ENCODE assay signal across 28 mouse cellular contexts in genomic region chr9:18226644-18227043, GRCm38 (mm10).
A peak's percentile ranks its signal among the peaks of the same experiment; 100 is the strongest.
DNase-seq lines count a peak whose midpoint lies in the region; ATAC-seq and TF ChIP-seq lines count a peak whose summit lies in the region.
"Had no signal": no experiment of that assay in that cellular context is flagged by ENCODE, and none has a peak within 500 bp of the region (broad histone marks: within the 10 kb centered on the region; RNA-seq: fewer than 3 reads in every experiment).

No protein-coding gene starts in this region.

- TF ChIP-seq CTCF in liver, postnatal 0 days (IDR thresholded peaks at IDR 0.05; ENCODE audit: low read depth): no peak
- no peak for TF ChIP-seq CTCF in MEL (IDR thresholded peaks at IDR 0.05 in 2 of 3, conservative IDR thresholded peaks at IDR 0.05 in 1 of 3; ENCODE audit: control insufficient read depth in 1 of 3, insufficient read depth in 1 of 3, low read depth in 2 of 3, low read length in 3 of 3, poor library complexity in 1 of 3, severe bottlenecking in 1 of 3)
- no peak for TF ChIP-seq CTCF in liver, embryonic 14.5 days (IDR thresholded peaks at IDR 0.05; ENCODE audit: low read depth)

- H3K9ac ChIP-seq in liver, embryonic 11.5 days (ENCODE audit: low read depth, low read length): no peak overlapping the region
- no peak overlapping the region for H3K9ac ChIP-seq in liver, postnatal 0 days (replicated peaks)
- no peak overlapping the region for H3K9ac ChIP-seq in MEL (ENCODE audit: control insufficient read depth, low read depth, low read length, poor library complexity, severe bottlenecking)
- no peak overlapping the region for H3K9ac ChIP-seq in liver, embryonic 14.5 days (replicated peaks)
- H3K9ac ChIP-seq: embryonic facial prominence, embryonic 13.5 days; embryonic facial prominence, embryonic 15.5 days; forebrain, embryonic 12.5 days; forebrain, postnatal 0 days had no signal

- TF ChIP-seq EP300 in liver, postnatal 0 days (IDR thresholded peaks at IDR 0.05; ENCODE audit: low read depth): no peak
- peak; percentile 96 to 97 for TF ChIP-seq EP300 in MEL (IDR thresholded peaks at IDR 0.05; ENCODE audit: low read depth in 1 of 2, low read length in 2 of 2)
- peak; percentile 18; the same call in 1 of the 2 replicates for TF ChIP-seq EP300 in liver, embryonic 14.5 days (IDR thresholded peaks at IDR 0.05; ENCODE audit: low read depth)

- DNase-seq in liver, embryonic 11.5 days (ENCODE audit: low spot score): no peak
- DNase-seq in liver, postnatal 0 days: no peak
- DNase-seq in MEL (ENCODE audit: low read depth, low spot score): peak; percentile 69
- DNase-seq in liver, embryonic 14.5 days (ENCODE audit: low read depth in 3 of 3, low spot score in 3 of 3): no peak
- DNase-seq in embryo, embryonic 10.5 days (ENCODE audit: low spot score): no peak
- DNase-seq in frontal cortex, postnatal 25 days (ENCODE audit: low spot score in 2 of 2): no peak
- no peak for DNase-seq in cerebellum, adult 18-20 months
- DNase-seq: adrenal gland, adult 2 months; adrenal gland, postnatal 10 days; adrenal gland, postnatal 25 days; B cell, adult 2 months; cerebellum, adult 11 months; cerebellum, adult 2 months; cerebellum, adult 9-10 months; cerebellum, postnatal 10 days; cerebellum, postnatal 25 days; embryo, embryonic 11 days; forebrain, postnatal 0 days had no signal

- H3K4me2 ChIP-seq in liver, embryonic 11.5 days: no peak overlapping the region
- H3K4me2 ChIP-seq in liver, postnatal 0 days (ENCODE audit: low read depth, low read length): no peak overlapping the region
- no peak overlapping the region for H3K4me2 ChIP-seq in liver, embryonic 14.5 days (ENCODE audit: low read depth)
- H3K4me2 ChIP-seq: embryonic facial prominence, embryonic 13.5 days; embryonic facial prominence, embryonic 15.5 days; forebrain, embryonic 12.5 days had no signal

- TF ChIP-seq POLR2A in MEL (IDR thresholded peaks at IDR 0.05; ENCODE audit: control insufficient read depth in 1 of 2, insufficient read depth in 1 of 2, low read depth in 1 of 2, low read length in 2 of 2, poor library complexity in 1 of 2): no peak

- 0 out of 2 replicates have a peak, but pooled peaks have one; percentile 15 for ATAC-seq in liver, embryonic 11.5 days (replicated peaks; ENCODE audit: low FRiP score)
- no peak for ATAC-seq in liver, postnatal 0 days
- peak; percentile 23; the same call in 1 of the 2 replicates for ATAC-seq in liver, embryonic 14.5 days (ENCODE audit: insufficient read depth)
- ATAC-seq in megakaryocyte progenitor cell, adult 5-6 weeks (replicated peaks; ENCODE audit: poor library complexity): peak; percentile 60; the same call in 1 of the 2 replicates
- ATAC-seq: CD4-positive, CD25-positive, alpha-beta regulatory T cell, adult 4 months; forebrain, embryonic 14.5 days; forebrain, postnatal 0 days had no signal

- no peak for TF ChIP-seq RAD21 in MEL (IDR thresholded peaks at IDR 0.05; ENCODE audit: low read depth, low read length)

- no peaks in the 10 kb centered on the region for H3K4me1 ChIP-seq in liver, embryonic 11.5 days (replicated peaks; ENCODE audit: control insufficient read depth, insufficient read depth, low read length)
- no peaks in the 10 kb centered on the region for H3K4me1 ChIP-seq in liver, postnatal 0 days (ENCODE audit: insufficient read depth)
- H3K4me1 ChIP-seq in MEL (ENCODE audit: control insufficient read depth in 1 of 2, insufficient read depth in 2 of 2, low read length in 2 of 2): peaks cover 3 to 18% of the 10 kb centered on the region in 2 experiments; a peak in 2 of 4 replicates
- no peaks in the 10 kb centered on the region for H3K4me1 ChIP-seq in liver, embryonic 14.5 days (replicated peaks; ENCODE audit: control insufficient read depth in 2 of 2, insufficient read depth in 2 of 2, low read length in 1 of 2)
- H3K4me1 ChIP-seq: embryonic facial prominence, embryonic 13.5 days; embryonic facial prominence, embryonic 15.5 days; forebrain, embryonic 10.5 days; forebrain, embryonic 12.5 days had no signal

- no peaks in the 10 kb centered on the region for H3K36me3 ChIP-seq in liver, embryonic 11.5 days (ENCODE audit: control insufficient read depth, insufficient read depth, low read length)
- H3K36me3 ChIP-seq in liver, postnatal 0 days (replicated peaks; ENCODE audit: insufficient read depth, low read length): no peaks in the 10 kb centered on the region
- H3K36me3 ChIP-seq in MEL (ENCODE audit: control insufficient read depth in 1 of 2, insufficient read depth in 2 of 2, low read length in 2 of 2): peaks cover 0 to 14% of the 10 kb centered on the region in 2 experiments; a peak in 2 of 4 replicates
- H3K36me3 ChIP-seq in liver, embryonic 14.5 days (replicated peaks; ENCODE audit: control insufficient read depth, insufficient read depth, low read depth): no peaks in the 10 kb centered on the region
- H3K36me3 ChIP-seq: embryonic facial prominence, embryonic 13.5 days; embryonic facial prominence, embryonic 15.5 days; forebrain, embryonic 10.5 days; forebrain, embryonic 12.5 days; G1E had no signal

- H3K27ac ChIP-seq in liver, embryonic 11.5 days (ENCODE audit: low read depth, low read length): no peak overlapping the region
- no peak overlapping the region for H3K27ac ChIP-seq in liver, postnatal 0 days (ENCODE audit: low read depth)
- H3K27ac ChIP-seq in MEL (ENCODE audit: control insufficient read depth, low read depth, low read length): peak overlapping the region; percentile 7; the same call in 1 of the 2 replicates
- no peak overlapping the region for H3K27ac ChIP-seq in liver, embryonic 14.5 days
- H3K27ac ChIP-seq: embryonic facial prominence, embryonic 13.5 days; embryonic facial prominence, embryonic 15.5 days; forebrain, embryonic 10.5 days; forebrain, embryonic 12.5 days had no signal

- no peaks in the 10 kb centered on the region for H3K79me2 ChIP-seq in MEL (ENCODE audit: control insufficient read depth, insufficient read depth, low read length, poor library complexity)

- no peak overlapping the region for H3K4me3 ChIP-seq in liver, embryonic 11.5 days (ENCODE audit: low read depth, low read length)
- no peak overlapping the region for H3K4me3 ChIP-seq in liver, postnatal 0 days (ENCODE audit: low read depth, low read length)
- peak overlapping the region in 1 of 2 experiments; percentile 87; a peak in 3 of 4 replicates for H3K4me3 ChIP-seq in MEL (ENCODE audit: control insufficient read depth in 1 of 2, insufficient read depth in 1 of 2, low read depth in 2 of 2, low read length in 2 of 2)
- H3K4me3 ChIP-seq in liver, embryonic 14.5 days (ENCODE audit: insufficient read depth in 1 of 2, low read depth in 2 of 2, low read length in 2 of 2): no peak overlapping the region
- H3K4me3 ChIP-seq: embryonic facial prominence, embryonic 13.5 days; embryonic facial prominence, embryonic 15.5 days; erythroblast, embryonic 14.5 days; forebrain, embryonic 10.5 days; forebrain, embryonic 12.5 days had no signal

- H3K9me3 ChIP-seq in liver, embryonic 11.5 days (ENCODE audit: control insufficient read depth, low read length): no peaks in the 10 kb centered on the region; the same call in 1 of the 2 replicates
- H3K9me3 ChIP-seq in liver, postnatal 0 days (ENCODE audit: low read length): no peaks in the 10 kb centered on the region
- H3K9me3 ChIP-seq in MEL (replicated peaks; ENCODE audit: insufficient read depth, low read length): no peaks in the 10 kb centered on the region
- no peaks in the 10 kb centered on the region for H3K9me3 ChIP-seq in liver, embryonic 14.5 days (ENCODE audit: control insufficient read depth, low read length)
- H3K9me3 ChIP-seq: embryonic facial prominence, embryonic 15.5 days; forebrain, embryonic 12.5 days; G1E had no signal

- H3K27me3 ChIP-seq in liver, embryonic 11.5 days (replicated peaks; ENCODE audit: control insufficient read depth, insufficient read depth, low read length): no peaks in the 10 kb centered on the region
- no peaks in the 10 kb centered on the region for H3K27me3 ChIP-seq in liver, postnatal 0 days (ENCODE audit: insufficient read depth, low read length)
- H3K27me3 ChIP-seq in MEL (ENCODE audit: control insufficient read depth in 1 of 2, insufficient read depth in 2 of 2, low read length in 2 of 2): no peaks in the 10 kb centered on the region; a peak in 2 of 4 replicates
- no peaks in the 10 kb centered on the region for H3K27me3 ChIP-seq in liver, embryonic 14.5 days (ENCODE audit: control insufficient read depth, insufficient read depth, low read length)
- H3K27me3 ChIP-seq: CH12.LX; embryonic facial prominence, embryonic 13.5 days; embryonic facial prominence, embryonic 15.5 days; forebrain, embryonic 12.5 days had no signal

TF ChIP-seq in MEL, 35 proteins besides CTCF, POLR2A, EP300 and RAD21 (continues in another document):
- TF ChIP-seq MAFK (IDR thresholded peaks at IDR 0.05; ENCODE audit: borderline replicate concordance, low read depth, low read length) (peak; percentile 69; the same call in 1 of the 2 replicates), SIN3A (IDR thresholded peaks at IDR 0.05; ENCODE audit: low read length) (peak; percentile 76; the same call in 1 of the 2 replicates), BHLHE40 (IDR thresholded peaks at IDR 0.05; ENCODE audit: borderline replicate concordance, low read depth, low read length) (peak; percentile 43), TCF12 (IDR thresholded peaks at IDR 0.05; ENCODE audit: low read depth, low read length) (peak; percentile 98), ZKSCAN1 (IDR thresholded peaks at IDR 0.05; ENCODE audit: low read depth, low read length) (no peak), USF2 (IDR thresholded peaks at IDR 0.05; ENCODE audit: borderline replicate concordance in 1 of 2, insufficient read depth in 1 of 2, low read depth in 1 of 2, low read length in 2 of 2) (no peak), UBTF (IDR thresholded peaks at IDR 0.05; ENCODE audit: borderline replicate concordance, insufficient read depth, low read depth, low read length) (no peak), JUND (IDR thresholded peaks at IDR 0.05; ENCODE audit: low read depth, low read length) (no peak), TBP (IDR thresholded peaks at IDR 0.05; ENCODE audit: low read depth, low read length) (0 out of 2 replicates have a peak, but pooled peaks have one; percentile 28), GABPA (IDR thresholded peaks at IDR 0.05; ENCODE audit: low read depth, low read length) (no peak), ZNF384 (IDR thresholded peaks at IDR 0.05; ENCODE audit: low read depth, low read length) (no peak), TAL1 (IDR thresholded peaks at IDR 0.05; ENCODE audit: low read length) (no peak; the same call in 1 of the 2 replicates), RCOR1 (IDR thresholded peaks at IDR 0.05; ENCODE audit: low read depth, low read length) (peak; percentile 84), HCFC1 (IDR thresholded peaks at IDR 0.05; ENCODE audit: low read depth, low read length) (no peak), GATA1 (IDR thresholded peaks at IDR 0.05; ENCODE audit: low read depth, low read length) (peak; percentile 94), POLR2AphosphoS2 (IDR thresholded peaks at IDR 0.05; ENCODE audit: low read length) (0 out of 2 replicates have a peak, but pooled peaks have one; percentile 33), MXI1 (IDR thresholded peaks at IDR 0.05; ENCODE audit: low read depth, low read length) (peak; percentile 37; the same call in 1 of the 2 replicates), USF1 (IDR thresholded peaks at IDR 0.05; ENCODE audit: low read depth, low read length) (no peak)
